Mouse (Mus musculus) midbrain, postnatal 0 days (tissue): Measurements from ENCODE around the gene Olfr1274-ps. TPM values are rescaled to one million over a fixed set of nuclear protein-coding genes. Genes with fewer than 3 reads are reported as not detected.
A peak's percentile ranks its signal among the peaks of the same experiment; 100 is the strongest.
"Not testable (repeated sequence)": the region's sequence is repeated elsewhere in the genome, so short reads cannot be mapped to it uniquely, and the experiment has no call there.

ENCODE experiments used
- ATAC-seq: fragments of 200-750 bp; cut with Nextera tagmentation; 2 replicates; pipeline ENCODE4 v1.8.0; 2017; ENCODE audit warnings: moderate number of reproducible peaks, mild to moderate bottlenecking, moderate TSS enrichment, moderate library complexity; ENCODE audit not compliant: low FRiP score
- DNase-seq: peaks from one replicate; pipeline ENCODE4 v3.0.0-alpha.2; 2015; ENCODE audit warnings: low spot score
- H3K27ac ChIP-seq: fragments of 300-500 bp; sonication (generic); 2 replicates; pipeline ENCODE4 v1.5.1; 2014; ENCODE audit warnings: low read depth, mild to moderate bottlenecking, low read length, mixed read lengths
- H3K27me3 ChIP-seq: fragments of 300-500 bp; sonication (generic); 2 replicates; pipeline ENCODE4 v1.6.1; 2014; ENCODE audit warnings: low read length, control low read depth, mixed read lengths; ENCODE audit not compliant: insufficient read depth
- H3K36me3 ChIP-seq: fragments of 300-500 bp; sonication (generic); 2 replicates; pipeline ENCODE4 v1.6.1; 2014; ENCODE audit warnings: low read length, control low read depth, mixed read lengths; ENCODE audit not compliant: insufficient read depth
- H3K4me1 ChIP-seq: fragments of 300-500 bp; sonication (generic); 2 replicates; pipeline ENCODE4 v1.6.1; 2014; ENCODE audit warnings: mild to moderate bottlenecking, control low read depth, antibody characterized with exemption, low read length, mixed read lengths; ENCODE audit not compliant: insufficient read depth
- H3K4me2 ChIP-seq: fragments of 300-500 bp; sonication (generic); 2 replicates; pipeline ENCODE4 v1.6.1; 2014; ENCODE audit warnings: low read depth, mild to moderate bottlenecking, low read length, mixed read lengths; ENCODE audit not compliant: poor library complexity, severe bottlenecking
- H3K4me3 ChIP-seq: fragments of 300-500 bp; sonication (generic); 2 replicates; pipeline ENCODE4 v1.5.1; 2014; ENCODE audit warnings: low read depth, mild to moderate bottlenecking, low read length, moderate library complexity
- H3K9ac ChIP-seq: fragments of 300-500 bp; sonication (generic); replicated peaks from 2 replicates; pipeline ENCODE4 v1.6.1; 2014; ENCODE audit warnings: mild to moderate bottlenecking, low read length, moderate library complexity, mixed read lengths; ENCODE audit not compliant: poor library complexity, severe bottlenecking
- H3K9me3 ChIP-seq: fragments of 300-500 bp; sonication (generic); 2 replicates; pipeline ENCODE4 v1.6.1; 2016; ENCODE audit warnings: low read length, control low read depth
- WGBS: fragments of 180-500 bp; shearing (Covaris S2); extraction: QIAGEN DNeasy Blood & Tissue Kit; methylation state at CpG from one replicate; pipeline ENCODE4 v1.1.7; 2014; 5-methylcytosine and 5-hydroxymethylcytosine counted together
- polyA plus RNA-seq: library from polyadenylated mRNA; unstranded; fragments of >200 nt; fragmentation: Nextera tagmentation; extraction: Ambion mirVana; gene quantifications from 2 replicates; pipeline ENCODE4 v1.2.1, GENCODE M21; 2015
- total RNA-seq: library from RNA; depleted of rRNA; stranded (reverse); fragments of >200 nt; gene quantifications from 2 replicates; pipeline ENCODE4 v1.2.3, GENCODE M21; 2014; rRNA removed

The Olfr1274-ps gene
- not detected in 2 replicates for total RNA-seq
- polyA plus RNA-seq: not detected in 2 replicates

DNA sequence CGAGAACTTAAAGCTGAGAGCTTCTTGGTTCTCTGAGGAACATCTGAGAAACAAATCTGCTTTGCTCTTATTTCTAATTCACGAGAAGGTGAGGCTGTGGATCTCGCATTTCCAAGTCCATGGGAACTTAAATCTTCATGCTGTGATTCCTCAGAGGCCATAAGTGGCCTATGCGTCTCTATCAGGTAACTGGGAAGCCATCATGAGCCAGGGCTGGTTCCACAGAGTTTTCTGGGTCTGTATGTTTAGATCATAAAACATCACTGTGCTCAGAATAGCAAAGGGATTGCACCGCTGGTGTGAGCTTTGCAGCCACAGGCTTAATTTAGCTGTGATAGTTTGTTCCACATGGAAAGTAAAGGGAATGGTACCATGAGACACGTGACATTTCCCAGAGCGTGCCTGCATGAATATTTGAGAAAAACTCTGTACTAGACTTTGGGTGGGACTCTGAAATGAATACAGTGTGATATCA is at the start of gene Olfr1274-ps:
Gene Olfr1274-ps, plus strand, starts transcription at position 51 of the 475 bp plus-strand sequence.
- DNase-seq, H3K9me3 ChIP-seq, H3K27ac ChIP-seq, H3K36me3 ChIP-seq, ATAC-seq, H3K4me1 ChIP-seq, H3K27me3 ChIP-seq, H3K4me3 ChIP-seq, H3K9ac ChIP-seq, H3K4me2 ChIP-seq: not testable (repeated sequence)
- WGBS: 77% methylated on average over 5 of the region's 7 CpGs

DNA sequence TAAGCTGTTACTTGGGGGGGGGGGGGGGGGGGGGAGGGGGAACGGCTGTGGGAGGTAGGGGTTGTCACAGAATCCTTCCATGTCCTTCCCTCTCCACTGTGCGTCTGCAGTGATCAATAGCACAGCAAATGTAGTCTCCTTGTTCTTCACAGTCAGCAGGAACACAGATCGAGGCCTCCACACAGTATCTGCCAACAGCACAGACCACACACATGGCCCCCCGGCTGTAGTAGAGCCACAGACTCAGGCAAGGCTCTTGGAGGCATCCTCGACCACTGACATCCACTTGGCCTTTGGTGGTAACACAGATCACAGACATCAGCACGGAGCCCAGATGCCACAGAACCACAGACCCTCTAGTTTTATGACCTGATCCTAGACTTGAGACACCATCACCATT is 47.4 kb upstream of the Olfr1274-ps start:
- not testable (repeated sequence) for H3K27ac ChIP-seq, H3K4me2 ChIP-seq, DNase-seq, H3K9me3 ChIP-seq, H3K36me3 ChIP-seq, H3K27me3 ChIP-seq, H3K4me1 ChIP-seq, H3K9ac ChIP-seq, ATAC-seq, H3K4me3 ChIP-seq
- no CpG with 5 or more reads among the region's 6 CpGs for WGBS

DNA sequence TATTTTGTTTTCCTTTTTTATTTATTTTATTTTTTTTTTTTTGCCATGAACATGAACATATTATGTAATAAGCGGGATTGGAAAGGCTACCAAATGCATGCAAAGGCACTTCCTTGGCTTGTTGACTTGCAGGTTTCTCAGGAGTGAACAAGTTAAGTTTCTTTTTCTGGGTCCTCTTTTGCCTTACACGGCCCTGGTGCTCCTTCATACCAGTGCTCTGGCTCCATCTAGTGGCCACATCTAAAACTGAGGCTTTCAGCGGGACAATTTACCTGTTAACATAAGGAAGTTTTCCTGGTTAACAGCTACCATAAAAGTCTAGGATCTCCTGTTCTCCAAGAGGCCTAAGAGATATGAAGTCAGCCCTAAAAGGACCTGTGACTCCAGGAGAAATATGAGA is 46.9 kb upstream of the Olfr1274-ps start:
- H3K9me3 ChIP-seq: not testable (repeated sequence)

DNA sequence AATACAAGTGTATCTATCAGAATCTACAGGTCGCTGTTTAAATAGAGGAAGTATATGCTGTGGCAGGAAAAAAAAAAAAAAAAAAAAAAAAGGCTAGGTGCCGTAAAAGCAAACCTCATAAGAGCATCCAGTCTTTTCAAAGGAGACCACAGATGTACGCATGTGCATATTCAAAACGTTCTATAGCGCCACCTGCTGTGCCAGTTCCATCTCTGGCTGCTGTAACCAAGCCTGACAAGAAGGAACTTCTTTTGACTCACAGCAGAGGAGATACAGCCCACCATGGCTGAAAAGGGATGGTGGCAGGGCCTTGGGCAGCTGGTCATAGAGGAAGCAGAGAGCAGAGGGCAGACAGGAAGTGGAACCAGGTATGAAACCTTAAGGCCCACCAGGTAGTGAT is 39.3 kb upstream of the Olfr1274-ps start:
- not testable (repeated sequence) for H3K4me1 ChIP-seq, DNase-seq, H3K9ac ChIP-seq, H3K4me3 ChIP-seq, H3K36me3 ChIP-seq, ATAC-seq, H3K27me3 ChIP-seq, H3K27ac ChIP-seq, H3K9me3 ChIP-seq, H3K4me2 ChIP-seq
- WGBS: no CpG with 5 or more reads among the region's 5 CpGs

More for the DNA sequence above, 46.9 kb upstream of the Olfr1274-ps start:
- not testable (repeated sequence) for H3K36me3 ChIP-seq, DNase-seq, H3K27me3 ChIP-seq, H3K4me2 ChIP-seq, H3K4me3 ChIP-seq, H3K4me1 ChIP-seq, H3K9ac ChIP-seq, H3K27ac ChIP-seq
- WGBS: no CpG with 5 or more reads among the region's 3 CpGs
- ATAC-seq: peak; percentile 66; the same call in 1 of the 2 replicates

DNA sequence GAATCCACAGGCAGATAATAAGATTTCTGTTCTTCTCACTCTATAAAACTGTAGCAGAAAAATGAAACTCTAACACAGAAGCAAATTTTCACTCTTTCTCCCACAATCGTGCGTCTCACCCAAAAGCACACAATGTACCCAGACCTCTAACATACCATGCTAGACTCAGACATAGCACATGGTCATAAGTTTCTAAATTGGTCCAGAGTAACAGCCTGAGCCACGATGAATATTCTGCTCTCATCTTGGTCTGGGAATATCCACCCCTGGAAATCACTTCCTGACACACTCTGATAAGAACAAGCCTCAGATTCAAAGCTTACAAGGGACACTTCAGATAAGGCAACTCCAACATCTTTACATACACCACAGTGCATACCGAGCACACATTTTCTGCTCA is 38.3 kb upstream of the Olfr1274-ps start:
- not testable (repeated sequence) for ATAC-seq, H3K4me1 ChIP-seq, H3K27ac ChIP-seq, H3K27me3 ChIP-seq, H3K9me3 ChIP-seq, H3K4me2 ChIP-seq, H3K4me3 ChIP-seq, H3K36me3 ChIP-seq, DNase-seq, H3K9ac ChIP-seq
- no CpG with 5 or more reads among the region's 4 CpGs for WGBS

DNA sequence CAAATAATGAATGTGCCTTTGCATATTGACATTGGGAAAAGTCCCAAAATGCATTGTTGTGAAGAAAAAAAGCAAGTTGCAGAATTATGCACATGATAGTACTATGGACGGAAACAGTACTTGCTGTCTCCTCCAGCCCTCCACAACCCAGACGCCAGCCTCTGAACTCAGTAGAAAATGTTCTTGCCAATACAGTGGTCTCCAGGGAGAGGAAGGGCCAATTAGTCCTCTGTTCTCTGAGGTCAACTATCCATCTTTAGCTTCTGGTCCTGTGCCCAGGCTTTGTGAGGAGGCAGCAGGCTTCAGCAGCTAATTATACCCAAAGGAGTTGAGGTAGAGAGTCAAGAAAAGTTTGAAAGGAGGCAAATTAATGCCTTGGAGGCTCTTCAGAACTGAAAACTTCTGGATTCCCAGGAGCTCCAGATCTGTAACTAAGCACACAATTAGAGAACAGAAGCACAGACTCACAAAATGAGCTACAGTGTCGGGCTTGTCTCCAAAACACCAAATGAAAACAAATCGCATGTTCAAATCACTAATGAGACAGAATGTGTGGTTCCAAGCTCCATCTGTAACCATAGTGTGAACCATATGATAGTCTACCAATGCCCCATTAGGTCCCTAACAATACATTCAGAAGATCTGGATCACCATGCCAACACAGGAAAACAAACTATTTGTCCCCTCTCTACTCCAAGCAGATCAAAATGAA is 15.8 kb downstream of the Olfr1274-ps start:
- not testable (repeated sequence) for H3K27ac ChIP-seq, H3K36me3 ChIP-seq, H3K4me1 ChIP-seq, H3K9me3 ChIP-seq, H3K9ac ChIP-seq, H3K27me3 ChIP-seq, H3K4me2 ChIP-seq, H3K4me3 ChIP-seq, ATAC-seq
- 62% methylated on average over 4 of the region's 4 CpGs for WGBS
- peak; percentile 10 for DNase-seq

DNA sequence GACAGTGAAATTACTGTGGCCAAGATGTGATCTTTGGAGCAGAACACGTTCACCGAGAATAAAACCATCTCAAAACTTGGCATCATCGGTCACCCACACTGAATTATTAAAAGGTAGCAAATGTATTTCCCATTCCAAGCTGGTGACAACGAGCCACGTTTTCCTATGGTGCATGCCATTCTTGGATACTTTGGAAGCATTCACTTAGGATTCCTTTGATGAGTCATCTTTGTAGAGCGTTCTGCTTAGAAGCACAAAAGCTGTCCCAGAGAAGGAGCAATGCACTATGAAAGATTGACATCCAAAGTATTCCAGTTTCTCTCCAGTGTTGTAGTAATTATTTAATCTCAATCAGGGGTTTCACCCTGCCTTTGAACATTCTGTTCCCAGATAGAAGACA is 23.8 kb downstream of the Olfr1274-ps start:
- not testable (repeated sequence) for H3K9ac ChIP-seq, H3K27me3 ChIP-seq, H3K4me3 ChIP-seq, H3K4me1 ChIP-seq, H3K27ac ChIP-seq, ATAC-seq, H3K4me2 ChIP-seq, H3K9me3 ChIP-seq, H3K36me3 ChIP-seq, DNase-seq
- 80% methylated on average over 6 of the region's 6 CpGs for WGBS

DNA sequence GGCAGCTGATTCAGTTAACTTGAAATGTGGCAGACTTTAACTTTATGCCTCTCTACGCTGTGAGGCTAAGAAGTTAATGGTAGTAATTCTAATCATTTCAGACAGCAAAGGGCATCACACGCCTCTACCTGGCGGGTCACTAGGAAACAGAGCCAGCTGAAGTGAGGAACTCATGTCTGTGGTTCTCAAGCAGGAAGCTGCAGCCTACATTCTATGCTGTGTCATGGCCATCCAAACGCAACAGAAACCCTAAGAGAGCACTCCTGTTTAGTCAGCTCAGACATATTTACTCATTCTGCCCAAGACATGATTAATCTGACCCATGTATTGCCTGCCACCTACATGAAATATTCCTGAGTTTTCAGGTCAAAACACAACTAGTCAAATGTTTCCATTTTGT is 26.5 kb downstream of the Olfr1274-ps start:
- not testable (repeated sequence) for H3K4me3 ChIP-seq, H3K4me1 ChIP-seq, ATAC-seq, H3K4me2 ChIP-seq, H3K27ac ChIP-seq, H3K27me3 ChIP-seq, H3K36me3 ChIP-seq, DNase-seq, H3K9me3 ChIP-seq, H3K9ac ChIP-seq
- WGBS: no CpG with 5 or more reads among the region's 4 CpGs
